Mouse (Mus musculus) heart, postnatal 14 days (tissue): ENCODE data around the gene Wdhd1. TPM values are rescaled to one million over a fixed set of nuclear protein-coding genes. Genes with fewer than 3 reads are reported as not detected.

Experiments
- total RNA-seq, 2 experiments: library from RNA; stranded (reverse); gene quantifications; 2 replicates each; pipeline ENCODE4 v1.2.3; 2021

Gene Wdhd1
- total RNA-seq, 2 experiments from 2014 or later, result 1.5 to 2.0 TPM

Other genes starting within 250 kb of the Wdhd1 start
- gene Gch1, start 87.4 kb downstream of the Wdhd1 start, total RNA-seq, result 1 to 10 TPM; 8.0 to 8.1 TPM
- gene Socs4, start 74 bp upstream of the Wdhd1 start, total RNA-seq, result 10 to 100 TPM; 16.3 to 20.0 TPM
- gene Mapk1ip1l, start 21.4 kb upstream of the Wdhd1 start, total RNA-seq, result 10 to 100 TPM; 36.9 to 40.7 TPM
- 1 to 10 TPM; 4.8 to 5.8 TPM for gene Lgals3, start 90.9 kb upstream of the Wdhd1 start, total RNA-seq
- 1 to 10 TPM; 2.4 to 6.8 TPM for gene Dlgap5, start 141.6 kb upstream of the Wdhd1 start, total RNA-seq
- 10 to 100 TPM; 15.1 to 16.2 TPM for gene Fbxo34, start 173.6 kb upstream of the Wdhd1 start, total RNA-seq